Mouse (Mus musculus) ovary, adult 10 weeks (tissue): ENCODE results near the gene Gabra2. TPM values are rescaled to one million over a fixed set of nuclear protein-coding genes. Genes with fewer than 3 reads are reported as not detected.

Experiments used
- polyA plus RNA-seq: library from polyadenylated mRNA; stranded (reverse); fragments of 350-450 nt; fragmentation: Illumina TruSeq; extraction: RNeasy Lipid Tissue Mini Kit (QIAGEN cat#74804); gene quantifications from one replicate; pipeline ENCODE4 v1.2.3, GENCODE M21; 2014

Gene Gabra2
- 0.11 TPM for polyA plus RNA-seq

DNA sequence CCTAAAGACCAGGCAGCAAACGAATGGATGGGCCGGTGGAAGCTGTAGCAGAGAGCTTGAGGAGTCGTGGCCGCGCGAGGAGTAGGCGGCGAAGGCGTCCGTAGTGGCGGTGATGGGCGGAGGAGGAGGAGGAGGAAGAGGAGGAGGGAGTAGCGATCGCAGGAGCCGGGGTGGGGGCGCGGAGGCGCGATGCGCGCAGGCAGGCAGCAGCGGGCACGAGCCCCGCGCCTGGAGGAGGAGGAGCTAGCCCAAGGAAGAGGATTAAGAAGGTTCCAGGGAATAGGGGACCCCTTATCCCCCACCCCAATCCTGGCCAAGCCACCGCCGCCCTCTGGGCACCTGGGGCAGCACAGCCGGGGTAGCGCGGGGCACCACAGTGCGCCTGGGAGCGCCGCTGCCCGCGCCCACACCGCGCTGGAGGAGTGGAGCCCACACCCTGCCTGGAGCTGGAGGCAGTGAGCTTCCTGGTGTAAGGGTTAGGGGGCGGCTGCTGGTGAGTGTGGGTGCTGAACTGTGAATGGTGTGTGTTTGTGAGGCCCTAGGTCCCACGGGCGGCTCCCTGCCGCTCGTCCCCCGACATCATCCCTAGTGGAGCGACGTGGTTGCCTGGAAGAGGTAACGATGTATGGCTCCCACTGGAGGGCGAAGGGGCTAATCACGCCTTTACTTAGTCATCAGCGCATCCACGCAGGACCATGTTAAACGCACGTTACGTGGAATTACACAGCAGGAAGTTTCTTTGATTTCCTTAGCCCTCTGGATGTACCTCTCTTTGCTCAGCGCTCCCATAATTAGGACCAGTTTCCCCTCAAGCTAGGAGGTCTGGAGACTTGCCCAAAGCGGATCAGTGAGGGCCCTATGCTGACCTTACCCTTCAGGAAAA lies at the start of gene Gabra2:
Gene Gabra2 (minus strand): TSS at position 125 of the 883 bp plus-strand sequence.

